Mouse (Mus musculus): ENCODE measurements around the gene Gpr162. TPM values are rescaled to one million over a fixed set of nuclear protein-coding genes. Genes with fewer than 3 reads are reported as not detected.

The Gpr162 gene
- polyA plus RNA-seq, 1 experiment from 2014 or later = 0.80 TPM

DNA sequence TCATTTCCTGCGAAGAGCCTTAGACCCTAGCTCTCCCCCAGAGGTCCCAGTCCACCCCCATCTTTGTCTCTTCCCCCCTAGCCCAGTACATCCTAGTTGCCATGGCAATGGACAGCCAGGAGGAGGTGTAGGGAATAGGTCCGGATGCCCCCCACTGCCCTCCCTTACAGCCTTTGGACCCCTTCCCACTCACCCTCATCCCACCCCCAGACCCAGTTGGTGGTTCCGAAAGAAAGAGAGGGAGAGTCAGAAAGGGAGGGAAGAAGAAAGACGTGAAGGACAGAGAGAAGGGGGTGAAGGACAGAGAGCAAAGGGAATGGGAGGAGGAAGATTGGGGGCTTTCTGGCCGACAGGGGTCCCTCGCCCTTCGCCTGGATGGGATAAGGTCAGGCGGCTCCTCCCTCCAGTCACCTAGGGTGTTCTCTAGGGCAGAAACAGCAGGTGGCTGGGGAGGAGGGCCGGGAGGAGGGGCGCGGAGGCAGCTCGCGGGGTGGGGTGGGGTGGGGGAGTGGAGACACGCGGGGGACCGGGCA lies 592 bp downstream of the Gpr162 start:
- Histone ChIP-seq H3K36me3 (ENCODE audit: control insufficient read depth, insufficient read depth, low read length) (no peaks in the 10 kb centered on the region), H3K4me3 (ENCODE audit: low read depth, low read length) (peak overlapping the region; percentile 53), H3K4me1 (ENCODE audit: control insufficient read depth, insufficient read depth, low read length) (peaks cover 17% of the 10 kb centered on the region), H3K9ac (ENCODE audit: low read depth, low read length) (peak overlapping the region; percentile 77), H3K9me3 (replicated peaks; ENCODE audit: control insufficient read depth, low read length) (no peaks in the 10 kb centered on the region), H3K4me2 (peak overlapping the region; percentile 89), H3K27ac (ENCODE audit: low read depth, low read length) (no peak overlapping the region), H3K27me3 (ENCODE audit: control insufficient read depth, insufficient read depth, low read length) (peaks cover 27% of the 10 kb centered on the region)
- WGBS (ENCODE audit: insufficient replicate concordance) = 0% methylated on average over 16 of the region's 16 CpGs
- no peak for ATAC-seq (replicated peaks; ENCODE audit: insufficient number of reproducible peaks, low FRiP score, low TSS enrichment)

DNA sequence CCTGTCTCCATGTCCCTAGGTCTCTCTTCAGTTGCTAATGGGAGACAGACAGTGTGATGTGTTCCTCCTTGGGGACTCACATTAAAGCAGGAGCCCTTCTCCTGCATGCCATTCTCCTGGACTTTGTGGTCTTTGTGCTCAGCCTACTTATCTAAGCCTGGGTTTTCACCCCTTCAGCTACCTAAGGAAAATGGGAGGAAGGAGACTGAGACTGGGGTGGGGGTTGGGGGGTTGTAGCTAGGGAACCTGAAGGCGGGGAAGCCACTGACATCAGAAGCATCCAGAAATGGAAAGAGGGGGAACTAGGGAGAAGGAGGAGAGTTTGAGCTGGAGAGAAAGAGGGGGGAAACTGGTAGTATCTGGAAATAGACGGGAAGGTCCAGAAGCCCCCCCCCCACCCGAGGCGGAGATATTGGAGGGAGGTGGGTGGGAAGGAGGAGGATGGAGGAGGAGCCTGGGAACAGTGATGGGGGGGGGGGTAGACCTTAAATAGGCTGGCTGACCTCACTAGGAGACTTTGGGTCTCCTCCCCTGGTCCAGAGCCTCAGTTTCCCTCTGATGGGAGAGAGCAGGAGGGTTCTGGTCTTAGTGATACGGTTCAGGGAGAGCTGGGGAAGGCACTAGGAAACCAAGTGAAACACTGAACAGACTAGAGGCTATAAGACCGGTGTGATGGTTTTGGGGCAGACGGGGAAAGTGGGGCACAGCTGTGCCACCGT lies 1.2 kb downstream of the Gpr162 start:
- WGBS (ENCODE audit: insufficient replicate concordance) = 15% methylated on average over 8 of the region's 8 CpGs
- peaks cover 33% of the 10 kb centered on the region for H3K27me3 ChIP-seq (ENCODE audit: control insufficient read depth, insufficient read depth, low read length)

DNA sequence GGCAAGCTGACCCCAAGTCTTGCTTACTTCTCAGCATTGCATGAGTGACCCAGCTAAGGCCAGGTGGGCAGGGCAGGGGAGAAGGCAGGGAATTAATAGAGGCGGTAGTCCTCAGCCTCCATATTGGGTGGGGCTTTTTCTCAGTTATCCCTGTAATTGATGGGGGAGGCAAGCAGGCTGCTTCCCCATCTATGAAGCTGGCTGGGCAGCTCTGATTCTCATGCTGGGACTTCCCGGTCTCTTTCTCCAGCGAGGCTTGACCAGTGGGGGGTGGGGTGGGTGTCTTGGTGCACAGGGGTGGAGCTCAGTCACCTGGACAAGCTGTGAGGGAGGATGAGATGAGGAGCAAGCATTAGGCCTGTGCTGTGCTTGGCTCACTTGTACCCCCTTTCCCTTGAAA lies 2.0 kb downstream of the Gpr162 start:
- 30% methylated on average over 3 of the region's 3 CpGs for WGBS (ENCODE audit: insufficient replicate concordance)
- H3K36me3 ChIP-seq (ENCODE audit: control insufficient read depth, insufficient read depth, low read length) = no peaks in the 10 kb centered on the region
- no peaks in the 10 kb centered on the region for H3K9me3 ChIP-seq (replicated peaks; ENCODE audit: control insufficient read depth, low read length)
- ATAC-seq (replicated peaks; ENCODE audit: insufficient number of reproducible peaks, low FRiP score, low TSS enrichment) = no peak
- no peak overlapping the region for H3K27ac ChIP-seq (ENCODE audit: low read depth, low read length)
- H3K4me3 ChIP-seq (ENCODE audit: low read depth, low read length) = no peak overlapping the region
- H3K4me2 ChIP-seq = no peak overlapping the region
- H3K4me1 ChIP-seq (ENCODE audit: control insufficient read depth, insufficient read depth, low read length) = peaks cover 18% of the 10 kb centered on the region
- no peak overlapping the region for H3K9ac ChIP-seq (ENCODE audit: low read depth, low read length)
- peaks cover 33% of the 10 kb centered on the region for H3K27me3 ChIP-seq (ENCODE audit: control insufficient read depth, insufficient read depth, low read length)

More for the DNA sequence above, 1.2 kb downstream of the Gpr162 start:
- peak overlapping the region; percentile 89 for H3K4me2 ChIP-seq
- H3K9me3 ChIP-seq (replicated peaks; ENCODE audit: control insufficient read depth, low read length) = no peaks in the 10 kb centered on the region
- H3K4me3 ChIP-seq (ENCODE audit: low read depth, low read length) = peak overlapping the region; percentile 53; the same call in 1 of the 2 replicates
- ATAC-seq (replicated peaks; ENCODE audit: insufficient number of reproducible peaks, low FRiP score, low TSS enrichment) = no peak
- peaks cover 18% of the 10 kb centered on the region for H3K4me1 ChIP-seq (ENCODE audit: control insufficient read depth, insufficient read depth, low read length)
- peak overlapping the region; percentile 77; the same call in 1 of the 2 replicates for H3K9ac ChIP-seq (ENCODE audit: low read depth, low read length)
- no peak overlapping the region for H3K27ac ChIP-seq (ENCODE audit: low read depth, low read length)
- no peaks in the 10 kb centered on the region for H3K36me3 ChIP-seq (ENCODE audit: control insufficient read depth, insufficient read depth, low read length)

DNA sequence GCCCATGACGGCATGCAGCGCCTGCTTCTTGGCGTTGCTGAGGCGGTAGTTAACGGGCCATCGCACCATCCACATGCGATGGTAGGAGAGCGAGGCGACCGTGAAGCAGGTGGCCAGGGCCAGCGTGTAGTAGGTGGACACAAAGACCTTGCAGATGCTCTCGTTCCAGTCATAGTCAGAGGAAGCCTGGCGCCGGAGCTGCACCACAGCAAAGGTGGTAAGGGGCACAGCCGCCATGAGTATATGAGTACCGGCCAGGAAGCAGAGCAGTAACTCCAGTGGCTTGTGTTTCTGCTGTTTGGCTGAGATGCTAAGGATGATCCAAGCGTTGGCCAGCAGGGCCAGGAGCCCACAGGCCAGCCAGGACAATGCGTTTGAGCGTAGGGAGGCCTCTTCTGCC lies 2.5 kb downstream of the Gpr162 start:
- no peak for ATAC-seq (replicated peaks; ENCODE audit: insufficient number of reproducible peaks, low FRiP score, low TSS enrichment)
- H3K27ac ChIP-seq (ENCODE audit: low read depth, low read length) = no peak overlapping the region
- 78% methylated on average over 19 of the region's 19 CpGs for WGBS (ENCODE audit: insufficient replicate concordance)
- H3K4me3 ChIP-seq (ENCODE audit: low read depth, low read length) = no peak overlapping the region
- H3K9ac ChIP-seq (ENCODE audit: low read depth, low read length) = no peak overlapping the region
- H3K4me2 ChIP-seq = no peak overlapping the region
- peaks cover 20% of the 10 kb centered on the region for H3K4me1 ChIP-seq (ENCODE audit: control insufficient read depth, insufficient read depth, low read length)
- H3K27me3 ChIP-seq (ENCODE audit: control insufficient read depth, insufficient read depth, low read length) = peaks cover 33% of the 10 kb centered on the region
- H3K9me3 ChIP-seq (replicated peaks; ENCODE audit: control insufficient read depth, low read length) = no peaks in the 10 kb centered on the region
- H3K36me3 ChIP-seq (ENCODE audit: control insufficient read depth, insufficient read depth, low read length) = no peaks in the 10 kb centered on the region

DNA sequence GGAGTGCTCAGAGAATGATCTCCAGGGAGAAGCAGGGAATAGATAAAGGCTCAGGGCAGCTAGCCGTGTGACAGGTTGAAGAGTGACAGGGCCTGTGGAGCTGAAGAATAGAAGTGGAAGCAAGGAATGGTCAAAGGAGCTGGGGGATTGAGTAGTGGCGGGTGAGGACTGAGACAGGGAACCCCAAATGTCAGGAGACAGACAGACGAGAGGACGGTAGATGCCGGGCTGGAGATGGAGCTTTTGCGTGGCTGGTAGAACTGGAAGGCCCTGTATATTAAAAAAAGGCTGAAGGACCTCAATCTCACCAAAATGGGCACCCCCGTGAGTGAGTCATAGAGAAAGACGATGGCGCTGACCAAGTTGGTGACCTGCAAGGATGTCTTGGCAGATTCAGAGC lies 3.3 kb downstream of the Gpr162 start:
- no peak overlapping the region for H3K4me3 ChIP-seq (ENCODE audit: low read depth, low read length)
- 72% methylated on average over 9 of the region's 9 CpGs for WGBS (ENCODE audit: insufficient replicate concordance)
- H3K27ac ChIP-seq (ENCODE audit: low read depth, low read length) = no peak overlapping the region
- peaks cover 33% of the 10 kb centered on the region for H3K27me3 ChIP-seq (ENCODE audit: control insufficient read depth, insufficient read depth, low read length)
- H3K4me1 ChIP-seq (ENCODE audit: control insufficient read depth, insufficient read depth, low read length) = peaks cover 26% of the 10 kb centered on the region
- no peak for ATAC-seq (replicated peaks; ENCODE audit: insufficient number of reproducible peaks, low FRiP score, low TSS enrichment)
- H3K9ac ChIP-seq (ENCODE audit: low read depth, low read length) = no peak overlapping the region
- no peaks in the 10 kb centered on the region for H3K36me3 ChIP-seq (ENCODE audit: control insufficient read depth, insufficient read depth, low read length)
- H3K9me3 ChIP-seq (replicated peaks; ENCODE audit: control insufficient read depth, low read length) = no peaks in the 10 kb centered on the region
- no peak overlapping the region for H3K4me2 ChIP-seq

DNA sequence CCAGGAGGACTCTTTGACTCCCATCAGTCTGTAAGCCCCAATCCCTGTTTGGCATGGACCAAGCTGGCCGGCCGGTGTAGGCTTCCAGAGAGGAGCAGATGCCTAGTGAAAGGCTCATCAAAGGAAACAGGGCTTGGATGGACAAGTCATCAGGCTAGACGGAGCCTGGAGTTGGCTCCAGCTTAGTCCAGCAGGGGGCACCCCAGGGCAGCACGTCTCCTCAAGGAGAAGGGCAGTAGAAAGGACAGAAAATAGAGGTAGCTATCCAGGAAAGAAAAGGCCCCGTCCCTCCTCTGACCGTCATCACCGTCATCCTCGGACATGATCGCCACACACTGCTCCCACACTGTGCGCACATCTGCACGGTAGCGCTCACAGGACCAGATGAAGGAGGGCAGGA lies 4.1 kb downstream of the Gpr162 start:
- H3K36me3 ChIP-seq (ENCODE audit: control insufficient read depth, insufficient read depth, low read length) = no peaks in the 10 kb centered on the region
- H3K4me3 ChIP-seq (ENCODE audit: low read depth, low read length) = no peak overlapping the region; the same call in 1 of the 2 replicates
- 0 out of 2 replicates have a peak, but pooled peaks have one; percentile 1 for ATAC-seq (replicated peaks; ENCODE audit: insufficient number of reproducible peaks, low FRiP score, low TSS enrichment)
- peaks cover 31% of the 10 kb centered on the region for H3K27me3 ChIP-seq (ENCODE audit: control insufficient read depth, insufficient read depth, low read length)
- no peaks in the 10 kb centered on the region for H3K9me3 ChIP-seq (replicated peaks; ENCODE audit: control insufficient read depth, low read length)
- WGBS (ENCODE audit: insufficient replicate concordance) = 6% methylated on average over 12 of the region's 12 CpGs
- H3K4me1 ChIP-seq (ENCODE audit: control insufficient read depth, insufficient read depth, low read length) = peaks cover 26% of the 10 kb centered on the region
- H3K4me2 ChIP-seq = peak overlapping the region; percentile 19; the same call in 1 of the 2 replicates
- no peak overlapping the region for H3K27ac ChIP-seq (ENCODE audit: low read depth, low read length)
- no peak overlapping the region for H3K9ac ChIP-seq (ENCODE audit: low read depth, low read length)

DNA sequence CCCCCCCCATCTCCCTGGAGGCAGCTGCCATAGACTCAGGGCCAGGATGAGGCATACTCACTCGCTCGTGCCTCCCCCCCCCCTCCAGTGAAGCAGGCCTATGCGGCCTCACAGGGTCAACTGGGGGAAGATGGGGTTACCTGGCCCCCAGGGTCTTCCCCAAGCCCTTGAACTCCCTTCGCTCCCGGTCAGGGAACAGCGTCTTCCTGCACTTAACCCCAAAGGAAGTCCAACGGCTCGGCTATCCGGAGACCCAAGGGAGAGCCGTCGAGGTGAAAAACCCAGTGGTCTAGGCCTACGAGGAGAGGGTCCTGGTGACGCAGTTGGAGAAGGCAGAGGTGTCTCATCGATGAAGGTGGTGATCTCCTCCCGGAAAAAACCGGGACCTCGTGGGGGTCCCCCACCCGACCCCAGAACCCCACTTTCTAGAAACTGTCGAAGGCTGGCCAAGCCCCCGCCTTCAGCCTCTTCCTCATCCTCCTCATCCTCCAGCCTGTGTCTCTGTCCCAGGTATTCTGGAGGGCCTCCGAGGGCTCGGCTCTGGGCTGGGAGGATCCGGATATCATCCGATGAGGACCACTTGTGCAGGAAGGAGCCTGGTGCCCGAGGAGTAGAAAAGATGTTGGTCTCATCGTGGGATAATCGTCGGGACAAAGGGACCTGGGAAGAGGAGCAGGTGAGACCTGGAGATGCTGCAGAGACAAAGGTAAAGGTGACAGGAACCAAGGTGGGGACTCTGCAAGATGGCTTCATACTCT lies 5.0 kb downstream of the Gpr162 start:
- Histone ChIP-seq H3K36me3 (ENCODE audit: control insufficient read depth, insufficient read depth, low read length) (no peaks in the 10 kb centered on the region), H3K9ac (ENCODE audit: low read depth, low read length) (no peak overlapping the region), H3K27me3 (ENCODE audit: control insufficient read depth, insufficient read depth, low read length) (peaks cover 27% of the 10 kb centered on the region), H3K4me2 (peak overlapping the region; percentile 92), H3K27ac (ENCODE audit: low read depth, low read length) (no peak overlapping the region), H3K4me1 (ENCODE audit: control insufficient read depth, insufficient read depth, low read length) (peaks cover 23% of the 10 kb centered on the region), H3K9me3 (replicated peaks; ENCODE audit: control insufficient read depth, low read length) (no peaks in the 10 kb centered on the region), H3K4me3 (ENCODE audit: low read depth, low read length) (no peak overlapping the region)
- no peak for ATAC-seq (replicated peaks; ENCODE audit: insufficient number of reproducible peaks, low FRiP score, low TSS enrichment)
- WGBS (ENCODE audit: insufficient replicate concordance) = 69% methylated on average over 28 of the region's 28 CpGs

DNA sequence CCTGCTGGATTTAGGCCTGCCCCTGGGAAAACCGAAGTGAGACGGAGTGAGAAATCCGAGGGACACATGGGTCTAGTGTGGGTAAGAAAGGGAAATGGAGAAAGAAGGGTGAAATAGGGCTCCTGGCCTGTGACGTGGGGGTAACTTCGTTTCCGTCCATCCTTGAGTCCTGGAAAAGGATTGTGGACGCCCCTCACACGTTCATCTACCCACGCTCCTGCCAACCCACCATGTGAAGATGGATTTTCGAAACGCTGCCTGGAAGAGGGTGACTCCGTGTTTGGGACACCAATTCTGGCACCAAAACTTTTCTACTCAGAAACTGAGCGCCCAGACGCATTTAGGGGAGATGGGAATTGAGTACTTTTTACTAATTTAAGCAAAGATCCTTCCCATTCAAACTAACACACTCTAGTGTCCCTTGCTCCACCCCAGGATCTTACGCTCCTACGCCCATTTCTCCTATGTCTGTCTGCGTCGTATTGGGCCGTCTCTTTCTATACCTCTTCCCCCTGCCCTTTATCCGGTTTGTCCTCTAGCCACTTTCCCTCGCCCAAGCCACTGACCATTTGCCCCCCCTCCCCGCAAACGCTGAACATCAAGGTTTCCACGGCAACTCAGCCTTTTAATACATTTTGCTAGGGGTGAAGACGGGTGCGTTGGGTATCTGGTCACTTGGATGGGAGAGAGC lies 5.8 kb downstream of the Gpr162 start:
- no peaks in the 10 kb centered on the region for H3K9me3 ChIP-seq (replicated peaks; ENCODE audit: control insufficient read depth, low read length)
- peaks cover 20% of the 10 kb centered on the region for H3K4me1 ChIP-seq (ENCODE audit: control insufficient read depth, insufficient read depth, low read length)
- H3K4me3 ChIP-seq (ENCODE audit: low read depth, low read length) = peak overlapping the region; percentile 77
- no peak for ATAC-seq (replicated peaks; ENCODE audit: insufficient number of reproducible peaks, low FRiP score, low TSS enrichment)
- H3K27me3 ChIP-seq (ENCODE audit: control insufficient read depth, insufficient read depth, low read length) = peaks cover 27% of the 10 kb centered on the region
- peak overlapping the region; percentile 94 for H3K9ac ChIP-seq (ENCODE audit: low read depth, low read length)
- H3K36me3 ChIP-seq (ENCODE audit: control insufficient read depth, insufficient read depth, low read length) = no peaks in the 10 kb centered on the region
- WGBS (ENCODE audit: insufficient replicate concordance) = 25% methylated on average over 26 of the region's 26 CpGs
- peak overlapping the region; percentile 92 for H3K4me2 ChIP-seq
- H3K27ac ChIP-seq (ENCODE audit: low read depth, low read length) = peak overlapping the region; percentile 85; the same call in 1 of the 2 replicates

Measured in heart, embryonic 11.5 days (tissue).